Mouse (Mus musculus) liver, adult (tissue): ENCODE results near the gene Msn.

Source experiments
- GATA4 ChIP-seq: IDR thresholded peaks from 2 replicates; pipeline ENCODE4 v1.6.1; 2014; ENCODE audit warnings: mild to moderate bottlenecking, low read length; ENCODE audit not compliant: insufficient replicate concordance

Msn gene

DNA sequence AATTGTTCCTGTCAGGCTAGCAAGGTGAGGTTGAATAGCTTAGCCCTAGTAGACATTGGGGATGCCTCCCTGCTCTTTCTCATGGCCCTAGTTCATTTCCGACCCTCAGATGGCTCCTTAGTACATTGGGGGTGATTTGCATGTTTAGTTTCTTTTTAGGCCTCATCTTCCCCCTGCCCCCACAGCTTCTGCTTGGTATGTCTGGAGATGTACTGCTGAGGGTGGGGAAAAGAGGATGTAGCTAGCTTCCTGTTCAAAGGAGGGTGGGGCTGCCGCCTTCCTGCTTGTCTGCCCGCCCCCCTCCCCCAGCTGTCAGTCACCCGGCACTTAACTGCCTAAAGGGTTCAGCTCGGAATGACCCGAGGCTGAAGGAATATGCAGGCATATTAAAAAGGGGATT is 34.8 kb downstream of the Msn start:
- no peak for TF ChIP-seq GATA4

DNA sequence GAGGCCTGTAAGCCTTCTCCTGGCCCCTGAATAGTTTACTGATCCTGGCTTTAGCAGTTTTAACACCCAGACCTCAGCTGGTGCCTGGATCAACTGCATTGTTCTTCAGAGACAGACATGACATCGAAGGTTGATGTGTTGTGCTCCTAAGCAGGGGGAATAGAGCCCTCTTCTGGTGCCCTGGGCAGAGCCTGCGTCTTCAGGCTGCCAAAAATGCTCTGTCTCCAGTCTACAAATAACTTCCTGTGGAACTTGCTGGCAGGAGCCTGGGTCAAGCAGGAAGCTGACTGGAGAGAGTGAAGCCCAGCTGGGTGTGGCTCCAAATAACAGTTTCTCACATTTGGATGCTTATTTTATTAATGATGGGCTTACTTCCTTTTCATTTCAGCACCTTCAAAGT is 37.4 kb downstream of the Msn start:
- TF ChIP-seq GATA4, result no peak

- no peak for TF ChIP-seq GATA4
These were observed 38.4 kb downstream of the Msn start for GRCm38 (mm10) chrX:96134243-96134661.

- TF ChIP-seq GATA4, result peak; percentile 86; the same call in 1 of the 2 replicates
These were observed 39.2 kb downstream of the Msn start for GRCm38 (mm10) chrX:96134840-96135580.

DNA sequence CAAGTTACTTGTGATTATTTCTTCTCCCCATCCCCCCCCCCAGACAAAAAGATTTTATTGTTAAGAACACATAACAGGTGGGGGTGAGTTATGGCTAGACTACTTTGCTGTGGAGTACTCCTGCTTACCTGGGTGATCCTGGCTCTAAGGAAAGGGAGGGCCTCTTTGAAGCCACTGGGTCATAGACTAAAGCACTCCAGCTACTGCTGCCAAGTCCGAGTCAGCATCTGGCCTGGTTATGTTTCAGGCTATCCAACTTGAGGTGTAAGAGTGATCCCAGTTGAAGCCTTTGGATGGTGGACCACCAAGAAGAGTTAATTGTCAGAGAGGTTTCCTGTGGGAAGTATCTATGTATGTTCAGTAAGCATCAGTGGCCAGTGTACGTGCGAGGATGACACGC is 39.7 kb downstream of the Msn start:
- no peak for TF ChIP-seq GATA4

GRCm38 (mm10) chrX:96139262-96139661 is 43.4 kb downstream of the Msn start:
- no peak for TF ChIP-seq GATA4

DNA sequence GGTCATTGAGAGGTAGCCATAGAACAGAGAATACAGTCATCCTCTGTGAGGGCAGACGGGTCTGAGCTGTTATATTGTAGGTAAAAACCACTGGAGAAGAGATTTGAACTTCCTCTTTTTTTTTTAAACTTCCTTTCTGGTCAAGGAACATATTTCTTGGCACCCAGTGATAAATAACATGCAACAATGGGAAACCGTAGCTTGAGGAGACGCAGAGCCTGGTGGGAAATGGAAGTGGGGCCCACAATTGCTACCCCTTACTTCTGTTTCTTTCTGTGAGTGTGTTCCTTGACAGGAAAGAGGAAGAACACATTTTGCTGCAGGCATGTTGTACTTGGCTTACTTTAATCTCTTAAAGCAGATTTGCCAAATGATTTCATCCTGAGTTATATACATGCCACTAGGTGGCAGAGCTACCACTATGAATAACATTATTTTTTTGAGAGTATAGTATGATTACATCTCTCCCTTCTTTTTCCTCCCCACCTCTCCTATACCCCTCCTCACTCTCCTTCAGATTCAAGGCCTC is 49.2 kb downstream of the Msn start:
- TF ChIP-seq GATA4, result no peak

DNA sequence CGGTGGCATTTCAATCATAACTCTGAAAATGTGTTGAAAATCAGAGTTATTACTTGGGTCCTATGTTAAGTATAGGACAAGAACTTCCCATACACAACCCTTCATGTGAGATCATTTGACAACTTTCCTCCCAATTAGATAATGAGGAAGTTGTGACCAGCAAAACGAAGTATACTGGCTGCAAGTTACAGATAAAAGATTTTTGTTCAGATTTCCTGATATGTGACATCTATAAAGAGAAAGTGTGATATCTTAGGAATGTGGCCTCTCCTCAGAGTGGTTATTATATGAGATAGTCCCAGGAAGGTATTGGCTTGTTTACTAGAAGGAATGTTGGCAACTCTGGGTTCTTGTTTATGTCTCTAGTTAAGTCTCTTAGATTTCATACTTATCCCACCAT is 52.4 kb downstream of the Msn start:
- TF ChIP-seq GATA4, result no peak

- TF ChIP-seq GATA4, result no peak
These were observed 57.5 kb downstream of the Msn start for GRCm38 (mm10) chrX:96153362-96153761.

DNA sequence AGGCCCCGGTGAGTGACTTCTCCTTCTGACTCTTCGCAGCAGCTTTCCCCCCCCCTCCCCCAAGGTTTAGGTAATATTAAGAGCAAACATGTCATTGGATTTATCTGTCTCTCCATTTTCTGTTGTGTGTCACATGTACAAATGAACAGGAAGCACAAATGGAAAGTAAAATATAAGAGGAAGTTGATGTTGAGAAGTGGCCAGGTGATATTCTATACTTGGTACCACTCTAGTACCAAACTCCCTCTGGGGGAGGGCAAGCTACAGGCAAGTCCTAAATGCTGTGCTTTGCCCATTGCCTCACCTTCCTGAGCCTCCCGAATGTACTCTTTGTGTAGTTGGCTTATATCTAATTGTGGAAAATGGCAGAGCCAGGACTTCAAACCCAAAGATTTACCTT is 62.1 kb downstream of the Msn start:
- TF ChIP-seq GATA4, result no peak

DNA sequence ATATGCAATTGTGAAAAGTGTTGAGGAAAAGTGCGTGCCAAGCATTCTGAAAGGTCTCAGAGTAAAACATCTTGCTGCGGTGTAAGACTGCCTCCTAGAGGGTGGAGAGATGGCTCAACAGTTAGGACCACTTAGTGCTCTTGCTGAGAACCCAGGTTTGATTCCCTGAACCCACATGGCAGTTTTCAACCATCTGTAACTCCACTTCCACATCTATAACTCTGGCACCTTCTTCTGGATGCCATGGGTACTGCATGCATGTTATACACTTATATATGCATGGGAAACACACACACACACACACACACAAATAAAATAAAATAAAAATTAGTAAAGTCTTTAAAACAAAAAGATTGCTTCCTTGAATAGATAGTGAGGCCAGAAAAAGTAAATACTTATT is 66.7 kb downstream of the Msn start:
- no peak for TF ChIP-seq GATA4

- TF ChIP-seq GATA4, result no peak
These were observed 76.0 kb downstream of the Msn start for GRCm38 (mm10) chrX:96171645-96172388.

DNA sequence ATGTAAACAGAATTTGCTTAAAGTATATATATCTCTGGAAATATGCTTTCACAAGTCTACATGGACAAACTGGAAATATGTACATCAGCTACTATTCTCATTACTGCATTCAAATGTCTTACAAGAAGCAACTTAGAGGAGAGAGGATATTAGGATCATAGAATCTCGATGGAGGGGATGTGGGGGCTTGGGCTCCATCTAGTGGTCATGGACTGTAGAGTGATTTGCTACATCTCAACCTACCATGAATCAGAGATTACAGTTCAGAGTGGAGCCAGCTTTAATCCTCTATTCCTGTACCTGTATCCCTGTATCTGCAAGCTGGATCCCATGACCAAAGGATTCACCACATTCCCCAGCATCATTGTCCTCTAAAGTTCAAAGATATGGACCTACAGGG is 82.6 kb downstream of the Msn start:
- no peak for TF ChIP-seq GATA4

- TF ChIP-seq GATA4, result no peak
These were observed 88.4 kb downstream of the Msn start for GRCm38 (mm10) chrX:96184100-96184732.

GRCm38 (mm10) chrX:96206872-96207271 is 111.0 kb downstream of the Msn start:
- no peak for TF ChIP-seq GATA4

- TF ChIP-seq GATA4, result no peak
These were observed 122.2 kb downstream of the Msn start for GRCm38 (mm10) chrX:96218088-96218487.
